Mouse (Mus musculus) T-helper 2 cell (primary cell): Measurements from ENCODE around the gene Cwf19l1.
"Not testable (repeated sequence)": the region's sequence is repeated elsewhere in the genome, so short reads cannot be mapped to it uniquely, and the experiment has no call there.

Experiments used
- in situ Hi-C: fragments of 300-600 bp; cut with MboI, MseI; formaldehyde crosslinking; loops from one replicate; pipeline ENCODE4 v1.15.1; 2025; ENCODE audit warnings: high pct_unique_total_duplicates

Cwf19l1 gene

GRCm38 (mm10) chr19:44135072-44135959 is at the start of gene Cwf19l1:
Cwf19l1 (minus strand) TSS chr19:44135876.
- in situ Hi-C loops = no loop called here

- in situ Hi-C loops = loop anchor here (25.0 kb wide), 1 partner anchor 728 kb away; no protein-coding TSS in a partner anchor
These were observed 48.3 kb upstream of the Cwf19l1 start for GRCm38 (mm10) chr19:44183968-44184367.

GRCm38 (mm10) chr19:44180502-44180901 is 44.8 kb upstream of the Cwf19l1 start:
- in situ Hi-C loops = loop anchor here (25.0 kb wide), 1 partner anchor 732 kb away; no protein-coding TSS in a partner anchor

- in situ Hi-C loops = loop anchor here (25.0 kb wide), 1 partner anchor 736 kb away; no protein-coding TSS in a partner anchor
These were observed 41.1 kb upstream of the Cwf19l1 start for GRCm38 (mm10) chr19:44176741-44177140.

GRCm38 (mm10) chr19:44174835-44175234 is 39.2 kb upstream of the Cwf19l1 start:
- in situ Hi-C loops = loop anchor here (25.0 kb wide), 1 partner anchor 737 kb away; no protein-coding TSS in a partner anchor

GRCm38 (mm10) chr19:44161515-44161914 is 25.8 kb upstream of the Cwf19l1 start:
- in situ Hi-C loops = no loop called here

- in situ Hi-C loops = no loop called here
These were observed 23.7 kb upstream of the Cwf19l1 start for GRCm38 (mm10) chr19:44159386-44159785.

- in situ Hi-C loops = no loop called here
These were observed 21.3 kb upstream of the Cwf19l1 start for GRCm38 (mm10) chr19:44157005-44157404.

- in situ Hi-C loops = no loop called here
These were observed 18.1 kb upstream of the Cwf19l1 start for GRCm38 (mm10) chr19:44153781-44154180.

GRCm38 (mm10) chr19:44148991-44149390 is 13.3 kb upstream of the Cwf19l1 start:
- in situ Hi-C loops = no loop called here

- in situ Hi-C loops = no loop called here
These were observed 12.7 kb upstream of the Cwf19l1 start for GRCm38 (mm10) chr19:44148345-44148744.

- in situ Hi-C loops = no loop called here
These were observed 11.3 kb upstream of the Cwf19l1 start for GRCm38 (mm10) chr19:44146951-44147350.

GRCm38 (mm10) chr19:44146568-44146879 is 10.8 kb upstream of the Cwf19l1 start:
- in situ Hi-C loops = no loop called here

GRCm38 (mm10) chr19:44145702-44146567 is 10.3 kb upstream of the Cwf19l1 start, which contains the start of gene Bloc1s2:
Bloc1s2 (minus strand) TSS chr19:44146446.
- in situ Hi-C loops = no loop called here

- in situ Hi-C loops = no loop called here
These were observed 8.7 kb upstream of the Cwf19l1 start for GRCm38 (mm10) chr19:44144366-44144765.

GRCm38 (mm10) chr19:44135960-44136485 is 347 bp upstream of the Cwf19l1 start:
- in situ Hi-C loops = no loop called here

- in situ Hi-C loops = no loop called here
These were observed 2.8 kb downstream of the Cwf19l1 start for GRCm38 (mm10) chr19:44132917-44133316.

GRCm38 (mm10) chr19:44128560-44128959 is 7.1 kb downstream of the Cwf19l1 start:
- in situ Hi-C loops = no loop called here

- in situ Hi-C loops = no loop called here
These were observed 7.8 kb downstream of the Cwf19l1 start for GRCm38 (mm10) chr19:44127729-44128497.

- in situ Hi-C loops = no loop called here
These were observed 14.5 kb downstream of the Cwf19l1 start for GRCm38 (mm10) chr19:44121137-44121536.

GRCm38 (mm10) chr19:44120686-44121085 is 15.0 kb downstream of the Cwf19l1 start:
- in situ Hi-C loops = not testable (repeated sequence)
